ENCODE assay signal across 8 mouse cellular contexts in genomic region chr19:18673116-18673515, GRCm38 (mm10). TPM values are rescaled to one million over a fixed set of nuclear protein-coding genes. Genes with fewer than 3 reads are reported as not detected.
DNase-seq lines count a peak whose midpoint lies in the region; ATAC-seq and TF ChIP-seq lines count a peak whose summit lies in the region.

No protein-coding gene starts in this region.

- ATAC-seq in intestine, embryonic 14.5 days (replicated peaks; ENCODE audit: low FRiP score, low TSS enrichment, low read depth) = no peak
- ATAC-seq in intestine, postnatal 0 days = no peak
- ATAC-seq in hindbrain, embryonic 14.5 days (ENCODE audit: low FRiP score) = no peak
- ATAC-seq in midbrain, embryonic 14.5 days (ENCODE audit: low FRiP score, low TSS enrichment) = no peak
- no peak for ATAC-seq in megakaryocyte progenitor cell, adult 5-6 weeks (replicated peaks; ENCODE audit: poor library complexity)

- no peak overlapping the region for H3K27ac ChIP-seq in intestine, embryonic 14.5 days (ENCODE audit: low read depth)
- no peak overlapping the region for H3K27ac ChIP-seq in intestine, postnatal 0 days (ENCODE audit: low read depth, low read length)
- no peak overlapping the region for H3K27ac ChIP-seq in hindbrain, embryonic 14.5 days
- H3K27ac ChIP-seq in midbrain, embryonic 14.5 days (replicated peaks; ENCODE audit: low read depth, low read length) = no peak overlapping the region

- DNase-seq in intestine, embryonic 14.5 days (ENCODE audit: low spot score) = no peak
- peak; percentile 95 for DNase-seq in R1 (ENCODE audit: low read depth, low spot score)
- no peak for DNase-seq in hindbrain, embryonic 14.5 days (ENCODE audit: low spot score)
- DNase-seq in midbrain, embryonic 14.5 days = no peak
- DNase-seq in urinary bladder, postnatal 36 days (ENCODE audit: low spot score in 2 of 2) = no peak
- no peak for DNase-seq in urinary bladder, adult 2 months (ENCODE audit: low spot score)

- no peak overlapping the region for H3K4me3 ChIP-seq in intestine, embryonic 14.5 days (ENCODE audit: low read depth, low read length)
- H3K4me3 ChIP-seq in intestine, postnatal 0 days (ENCODE audit: low read depth, low read length) = no peak overlapping the region
- H3K4me3 ChIP-seq in hindbrain, embryonic 14.5 days (replicated peaks; ENCODE audit: low read length) = peak overlapping the region; percentile 65
- H3K4me3 ChIP-seq in midbrain, embryonic 14.5 days (replicated peaks; ENCODE audit: low read depth, low read length) = 0 out of 2 replicates have a peak overlapping the region, but pooled peaks have one; percentile 5

- no peaks in the 10 kb centered on the region for H3K27me3 ChIP-seq in intestine, embryonic 14.5 days (replicated peaks; ENCODE audit: control insufficient read depth, insufficient read depth, low read length)
- H3K27me3 ChIP-seq in intestine, postnatal 0 days (replicated peaks; ENCODE audit: control insufficient read depth, insufficient read depth, low read length) = no peaks in the 10 kb centered on the region
- H3K27me3 ChIP-seq in hindbrain, embryonic 14.5 days (ENCODE audit: control insufficient read depth, insufficient read depth, low read length) = no peaks in the 10 kb centered on the region
- H3K27me3 ChIP-seq in midbrain, embryonic 14.5 days (ENCODE audit: control insufficient read depth, insufficient read depth, low read length) = no peaks in the 10 kb centered on the region

- H3K9me3 ChIP-seq in intestine, embryonic 14.5 days (ENCODE audit: control insufficient read depth, low read length) = no peaks in the 10 kb centered on the region
- no peaks in the 10 kb centered on the region for H3K9me3 ChIP-seq in intestine, postnatal 0 days (ENCODE audit: control insufficient read depth)
- H3K9me3 ChIP-seq in hindbrain, embryonic 14.5 days (ENCODE audit: control insufficient read depth, low read length) = no peaks in the 10 kb centered on the region
- H3K9me3 ChIP-seq in midbrain, embryonic 14.5 days (ENCODE audit: control insufficient read depth, low read length) = no peaks in the 10 kb centered on the region

- H3K9ac ChIP-seq in intestine, embryonic 14.5 days (ENCODE audit: low read length) = no peak overlapping the region
- H3K9ac ChIP-seq in intestine, postnatal 0 days (ENCODE audit: low read depth, low read length) = no peak overlapping the region
- H3K9ac ChIP-seq in hindbrain, embryonic 14.5 days = peak overlapping the region; percentile 31; the same call in 1 of the 2 replicates
- no peak overlapping the region; the same call in 1 of the 2 replicates for H3K9ac ChIP-seq in midbrain, embryonic 14.5 days (replicated peaks; ENCODE audit: low read length)

- 52% methylated on average over 4 of the region's 4 CpGs for WGBS in intestine, embryonic 14.5 days
- 69% methylated on average over 4 of the region's 4 CpGs for WGBS in intestine, postnatal 0 days
- 11% methylated on average over 4 of the region's 4 CpGs for WGBS in hindbrain, embryonic 14.5 days
- 8% methylated on average over 4 of the region's 4 CpGs for WGBS in midbrain, embryonic 14.5 days

- H3K4me2 ChIP-seq in intestine, embryonic 14.5 days (ENCODE audit: low read length) = peak overlapping the region; percentile 84
- H3K4me2 ChIP-seq in intestine, postnatal 0 days (replicated peaks; ENCODE audit: low read depth) = no peak overlapping the region
- H3K4me2 ChIP-seq in hindbrain, embryonic 14.5 days (replicated peaks) = peak overlapping the region; percentile 76
- peak overlapping the region; percentile 80 for H3K4me2 ChIP-seq in midbrain, embryonic 14.5 days (ENCODE audit: low read length)

- no peak for TF ChIP-seq CTCF in intestine, postnatal 0 days (IDR thresholded peaks at IDR 0.05; ENCODE audit: low read depth)

- H3K36me3 ChIP-seq in intestine, embryonic 14.5 days (ENCODE audit: control insufficient read depth, insufficient read depth, low read length) = no peaks in the 10 kb centered on the region
- H3K36me3 ChIP-seq in intestine, postnatal 0 days (ENCODE audit: control insufficient read depth, insufficient read depth) = no peaks in the 10 kb centered on the region
- H3K36me3 ChIP-seq in hindbrain, embryonic 14.5 days (replicated peaks; ENCODE audit: control insufficient read depth, insufficient read depth) = no peaks in the 10 kb centered on the region
- no peaks in the 10 kb centered on the region for H3K36me3 ChIP-seq in midbrain, embryonic 14.5 days (ENCODE audit: control insufficient read depth, insufficient read depth, low read length)

- peaks cover 30% of the 10 kb centered on the region for H3K4me1 ChIP-seq in intestine, embryonic 14.5 days (replicated peaks; ENCODE audit: control insufficient read depth, insufficient read depth, low read length)
- no peaks in the 10 kb centered on the region for H3K4me1 ChIP-seq in intestine, postnatal 0 days (replicated peaks; ENCODE audit: control insufficient read depth, insufficient read depth, low read length)
- H3K4me1 ChIP-seq in hindbrain, embryonic 14.5 days (replicated peaks; ENCODE audit: control insufficient read depth, insufficient read depth, low read length) = peaks cover 21% of the 10 kb centered on the region
- peaks cover 20% of the 10 kb centered on the region for H3K4me1 ChIP-seq in midbrain, embryonic 14.5 days (ENCODE audit: control insufficient read depth, insufficient read depth, low read length)

RNA-seq across cellular contexts. Expression of gene Carnmt1, which starts 2.6 kb away (rescaled TPM):
- 23.6 and 27.8 TPM in 2 replicates for polyA plus RNA-seq in intestine, embryonic 14.5 days (2014; fragmentation: Nextera tagmentation; extraction: Ambion mirVana)
- 14.5 and 15.5 TPM in 2 replicates for polyA plus RNA-seq in intestine, postnatal 0 days (2015; fragmentation: Nextera tagmentation; extraction: Ambion mirVana)
- polyA plus RNA-seq in hindbrain, embryonic 14.5 days (2014; fragmentation: Nextera tagmentation; extraction: Ambion mirVana) = 15.4 and 16.1 TPM in 2 replicates
- 18.0 and 18.4 TPM in 2 replicates for polyA plus RNA-seq in midbrain, embryonic 14.5 days (2014; fragmentation: Nextera tagmentation; extraction: Ambion mirVana)
- total RNA-seq in megakaryocyte progenitor cell, adult 5-6 weeks (2015) = 34.2 and 38.6 TPM in 2 replicates
- 23.2 and 30.4 TPM in 2 replicates for total RNA-seq in megakaryocyte progenitor cell, adult 5-6 weeks (2017)
- 9.8 and 10.1 TPM in 2 replicates for polyA plus RNA-seq in urinary bladder, adult 2 months (2012; rRNA removed)

RNA-seq across cellular contexts. Expression of gene D030056L22Rik, which starts 39.9 kb away (rescaled TPM):
- 34.1 and 34.3 TPM in 2 replicates for polyA plus RNA-seq in intestine, embryonic 14.5 days (2014; fragmentation: Nextera tagmentation; extraction: Ambion mirVana)
- 11.2 and 11.3 TPM in 2 replicates for polyA plus RNA-seq in intestine, postnatal 0 days (2015; fragmentation: Nextera tagmentation; extraction: Ambion mirVana)
- 61.2 and 73.5 TPM in 2 replicates for polyA plus RNA-seq in hindbrain, embryonic 14.5 days (2014; fragmentation: Nextera tagmentation; extraction: Ambion mirVana)
- 66.5 and 68.7 TPM in 2 replicates for polyA plus RNA-seq in midbrain, embryonic 14.5 days (2014; fragmentation: Nextera tagmentation; extraction: Ambion mirVana)
- total RNA-seq in megakaryocyte progenitor cell, adult 5-6 weeks (2015) = 37.3 and 51.3 TPM in 2 replicates
- total RNA-seq in megakaryocyte progenitor cell, adult 5-6 weeks (2017) = 22.7 and 25.5 TPM in 2 replicates
- 15.6 and 21.1 TPM in 2 replicates for polyA plus RNA-seq in urinary bladder, adult 2 months (2012; rRNA removed)

RNA-seq across cellular contexts. Expression of gene Nmrk1, which starts 41.4 kb away (rescaled TPM):
- polyA plus RNA-seq in intestine, embryonic 14.5 days (2014; fragmentation: Nextera tagmentation; extraction: Ambion mirVana) = 9.6 and 10.1 TPM in 2 replicates
- 4.7 and 6.2 TPM in 2 replicates for polyA plus RNA-seq in intestine, postnatal 0 days (2015; fragmentation: Nextera tagmentation; extraction: Ambion mirVana)
- polyA plus RNA-seq in hindbrain, embryonic 14.5 days (2014; fragmentation: Nextera tagmentation; extraction: Ambion mirVana) = 6.2 and 6.6 TPM in 2 replicates
- 4.8 and 6.9 TPM in 2 replicates for polyA plus RNA-seq in midbrain, embryonic 14.5 days (2014; fragmentation: Nextera tagmentation; extraction: Ambion mirVana)
- total RNA-seq in megakaryocyte progenitor cell, adult 5-6 weeks (2015) = 10.1 TPM in 2 replicates
- 4.6 and 4.9 TPM in 2 replicates for total RNA-seq in megakaryocyte progenitor cell, adult 5-6 weeks (2017)
- polyA plus RNA-seq in urinary bladder, adult 2 months (2012; rRNA removed) = 12.6 and 14.7 TPM in 2 replicates

RNA-seq across cellular contexts. Expression of gene Ostf1, which starts 41.5 kb away (rescaled TPM):
- 68.9 and 70.6 TPM in 2 replicates for polyA plus RNA-seq in intestine, embryonic 14.5 days (2014; fragmentation: Nextera tagmentation; extraction: Ambion mirVana)
- polyA plus RNA-seq in intestine, postnatal 0 days (2015; fragmentation: Nextera tagmentation; extraction: Ambion mirVana) = 140 and 143 TPM in 2 replicates
- polyA plus RNA-seq in hindbrain, embryonic 14.5 days (2014; fragmentation: Nextera tagmentation; extraction: Ambion mirVana) = 51.8 and 54.3 TPM in 2 replicates
- polyA plus RNA-seq in midbrain, embryonic 14.5 days (2014; fragmentation: Nextera tagmentation; extraction: Ambion mirVana) = 28.5 and 40.7 TPM in 2 replicates
- 159 and 171 TPM in 2 replicates for total RNA-seq in megakaryocyte progenitor cell, adult 5-6 weeks (2015)
- total RNA-seq in megakaryocyte progenitor cell, adult 5-6 weeks (2017) = 183 and 192 TPM in 2 replicates
- 85.0 and 103 TPM in 2 replicates for polyA plus RNA-seq in urinary bladder, adult 2 months (2012; rRNA removed)

Comparison
In these comparisons a context has a peak if more than half of its experiments do, and no peak if none do; other contexts are left out.
1. H3K4me3 ChIP-seq: peak in hindbrain, embryonic 14.5 days (single experiment) and midbrain, embryonic 14.5 days (single experiment); none in intestine, embryonic 14.5 days (single experiment) and intestine, postnatal 0 days (single experiment).